Mouse (Mus musculus) cerebellum, adult 11 months (tissue): ENCODE data around the gene Olfr63.
"Not testable (repeated sequence)": the region's sequence is repeated elsewhere in the genome, so short reads cannot be mapped to it uniquely, and the experiment has no call there.

Experiments used
- DNase-seq: peaks from one replicate; pipeline ENCODE4 v3.0.0; 2022

The Olfr63 gene

GRCm38 (mm10) chr17:33264376-33264775 is at the start of gene Olfr63:
TSS of gene Olfr63 (plus strand) at chr17:33264676.
- no peak for DNase-seq

- no peak for DNase-seq
Observed at GRCm38 (mm10) chr17:33221590-33221989, 42.9 kb upstream of the Olfr63 start, which contains the start of gene Olfr1564. TSS of gene Olfr1564 (minus strand) at chr17:33221690.

DNA sequence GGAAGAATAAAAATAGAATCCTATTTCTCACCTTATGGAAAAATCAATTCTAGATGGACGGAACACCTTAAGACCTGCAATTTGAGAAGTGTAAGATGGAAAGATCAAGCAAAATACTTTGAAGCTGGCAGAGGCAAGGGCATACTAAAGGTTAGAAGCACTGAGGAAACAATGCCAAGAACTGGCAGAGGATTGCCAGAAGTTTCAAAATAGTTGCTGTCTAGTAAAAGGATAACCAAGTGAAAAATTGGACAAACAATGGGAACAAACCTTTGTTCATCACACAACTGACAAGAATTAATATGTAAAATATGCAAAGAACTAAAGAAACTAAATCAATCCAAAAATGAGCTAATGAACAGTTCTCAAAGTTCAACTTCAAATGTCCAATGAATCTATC is 27.8 kb upstream of the Olfr63 start:
- not testable (repeated sequence) for DNase-seq

GRCm38 (mm10) chr17:33254530-33255318 is 9.8 kb upstream of the Olfr63 start, which contains the start of gene Zfp955a:
TSS of gene Zfp955a (minus strand) at chr17:33255145.
- DNase-seq, result not testable (repeated sequence)

DNA sequence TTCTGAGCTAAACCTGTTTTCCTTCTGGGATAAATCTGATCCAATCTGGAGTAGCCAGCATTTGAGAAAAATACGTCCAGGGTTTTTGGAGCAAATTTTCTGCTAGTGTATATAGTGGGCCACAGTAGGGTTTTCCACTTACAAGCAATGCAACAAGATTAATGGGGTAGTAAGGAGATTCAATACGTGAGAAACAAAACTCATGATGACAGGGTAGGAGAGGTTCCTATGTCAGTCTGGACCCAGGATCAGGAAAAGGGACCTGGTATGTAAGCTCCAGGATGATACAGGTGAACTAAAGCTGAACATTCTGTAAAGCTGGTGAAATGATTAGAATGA is 9.2 kb upstream of the Olfr63 start:
- not testable (repeated sequence) for DNase-seq

GRCm38 (mm10) chr17:33268907-33269306 is 4.4 kb downstream of the Olfr63 start:
- no peak for DNase-seq

GRCm38 (mm10) chr17:33289039-33289875 is 24.8 kb downstream of the Olfr63 start, which contains the start of gene Zfp955b:
TSS of gene Zfp955b (plus strand) at chr17:33289544.
- not testable (repeated sequence) for DNase-seq

DNA sequence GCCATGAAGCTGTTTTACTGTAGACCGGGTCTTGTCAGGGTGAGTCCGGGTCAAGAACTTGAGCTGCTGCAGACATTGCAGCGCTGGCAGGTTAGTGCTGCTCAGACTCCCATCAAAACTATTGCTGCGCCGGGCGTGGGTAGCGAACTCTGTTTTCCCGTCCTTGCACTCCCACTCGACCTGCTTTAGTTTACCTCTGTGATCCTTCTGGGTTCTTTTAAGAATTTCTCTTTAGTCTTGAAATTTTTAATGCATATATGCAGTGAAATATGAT is 25.3 kb downstream of the Olfr63 start:
- DNase-seq, result not testable (repeated sequence)
